Mouse (Mus musculus) ovary, postnatal 10 days (tissue): ENCODE data around the gene Tmem230.

Experiments
- DNase-seq: peaks from one replicate; pipeline ENCODE4 v3.0.0; 2022; ENCODE audit warnings: low spot score

Tmem230 gene

DNA sequence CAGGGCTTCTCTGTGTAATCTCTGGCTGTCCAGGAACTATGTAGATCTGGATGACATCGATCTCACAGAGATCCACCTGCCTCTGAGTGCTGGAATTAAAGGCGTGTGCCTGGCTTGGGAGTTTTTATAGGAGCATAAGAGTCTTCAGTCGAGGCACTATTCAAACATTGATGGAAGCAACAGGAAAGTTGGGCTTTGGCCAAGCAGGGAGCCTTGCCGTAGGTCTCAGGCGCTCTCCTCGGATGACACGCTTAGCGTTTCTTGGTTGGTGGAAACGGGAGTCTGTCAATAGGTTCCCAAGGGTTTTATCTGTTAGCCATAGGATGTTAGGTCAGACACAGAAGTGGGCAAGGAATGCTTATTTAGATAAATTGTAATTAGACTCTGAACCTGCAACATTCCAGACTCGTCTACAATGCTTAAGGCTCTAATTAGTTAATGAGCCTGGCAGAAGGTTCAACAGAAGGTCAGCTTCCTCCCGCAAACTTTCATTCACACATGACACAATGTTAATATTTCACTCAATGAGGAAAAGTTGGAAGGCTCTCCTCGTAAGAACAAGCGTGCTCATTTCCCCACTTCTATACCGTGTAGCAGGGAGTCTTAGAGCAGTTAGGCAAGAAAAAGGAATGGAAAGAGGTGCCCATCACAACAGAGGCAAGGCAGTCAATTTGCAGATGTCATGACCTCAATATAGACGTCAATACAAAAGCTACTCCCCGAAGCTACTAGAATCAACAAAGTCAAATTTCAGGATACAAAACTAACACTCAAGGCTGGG lies 13.4 kb downstream of the Tmem230 start:
- DNase-seq, result no peak

- no peak for DNase-seq
Measured at GRCm38 (mm10) chr2:132232413-132232945, 15.1 kb downstream of the Tmem230 start.

DNA sequence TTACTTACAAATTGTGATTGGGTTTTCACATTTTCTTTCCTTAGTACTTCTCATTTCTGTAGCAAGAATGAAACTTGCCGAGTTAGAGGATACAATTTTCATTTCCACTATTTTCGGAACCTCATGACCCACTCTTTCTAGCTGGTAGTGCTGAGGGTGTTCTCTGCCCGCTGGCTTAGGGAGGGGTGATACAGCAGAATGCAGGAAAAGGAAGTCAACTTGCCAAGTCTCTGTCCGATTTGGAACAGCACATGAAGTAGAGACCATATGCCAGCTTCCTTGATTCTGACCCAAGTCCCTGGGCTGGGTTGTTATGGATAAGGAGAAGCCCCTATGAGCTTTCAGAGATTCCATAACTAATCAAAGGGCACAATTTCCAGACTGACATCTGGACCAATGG lies 23.2 kb downstream of the Tmem230 start:
- DNase-seq, result no peak

- DNase-seq, result no peak
Measured at GRCm38 (mm10) chr2:132221611-132222073, 26.0 kb downstream of the Tmem230 start.

GRCm38 (mm10) chr2:132211995-132212656 lies 35.5 kb downstream of the Tmem230 start:
- no peak for DNase-seq

GRCm38 (mm10) chr2:132210806-132211312 lies 36.7 kb downstream of the Tmem230 start:
- DNase-seq, result no peak

GRCm38 (mm10) chr2:132208246-132208881 lies 39.2 kb downstream of the Tmem230 start:
- no peak for DNase-seq

GRCm38 (mm10) chr2:132206316-132206881 lies 41.2 kb downstream of the Tmem230 start:
- no peak for DNase-seq

DNA sequence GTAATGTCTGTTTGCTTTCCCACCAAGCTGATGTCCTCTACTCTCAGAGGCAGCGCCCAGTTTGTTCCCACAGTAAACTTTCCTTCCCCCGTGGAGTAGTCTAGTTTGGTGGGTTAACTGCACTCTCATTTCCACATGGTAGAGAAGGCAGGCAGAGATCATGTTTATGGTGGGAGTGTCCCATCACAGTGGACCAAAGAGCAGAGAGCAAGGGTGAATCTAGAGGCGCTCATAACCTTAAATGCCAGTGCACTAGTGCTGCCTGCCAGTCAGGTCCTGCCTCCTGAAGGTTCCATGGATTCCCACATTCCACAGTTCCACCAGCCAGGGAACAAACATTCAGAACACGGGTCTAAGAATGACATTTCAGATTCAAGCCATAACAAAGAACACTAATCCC lies 42.1 kb downstream of the Tmem230 start:
- no peak for DNase-seq

- no peak for DNase-seq
Measured at GRCm38 (mm10) chr2:132203773-132204172, 43.8 kb downstream of the Tmem230 start.

- no peak for DNase-seq
Measured at GRCm38 (mm10) chr2:132203186-132203585, 44.4 kb downstream of the Tmem230 start.

GRCm38 (mm10) chr2:132198017-132198933 lies 49.3 kb downstream of the Tmem230 start:
- DNase-seq, result no peak

GRCm38 (mm10) chr2:132195602-132196001 lies 52.0 kb downstream of the Tmem230 start:
- DNase-seq, result no peak

- no peak for DNase-seq
Measured at GRCm38 (mm10) chr2:132190602-132191161, 56.9 kb downstream of the Tmem230 start.
